Mouse (Mus musculus) liver, postnatal 0 days (tissue): ENCODE data around the gene Tut1. TPM values are rescaled to one million over a fixed set of nuclear protein-coding genes. Genes with fewer than 3 reads are reported as not detected.
A peak's percentile ranks its signal among the peaks of the same experiment; 100 is the strongest.

ENCODE experiments used
- ATAC-seq: fragments of 200-750 bp; cut with Nextera tagmentation; 2 replicates; pipeline ENCODE4 v1.8.0; 2017; ENCODE audit warnings: mild to moderate bottlenecking, moderate library complexity
- DNase-seq: peaks from one replicate; pipeline ENCODE4 v3.0.0-alpha.2; 2016
- H3K27ac ChIP-seq: fragments of 300-500 bp; sonication (generic); 2 replicates; pipeline ENCODE4 v1.5.1; 2014; ENCODE audit warnings: antibody characterized with exemption, moderate library complexity, mild to moderate bottlenecking, low read depth
- H3K27me3 ChIP-seq: fragments of 300-500 bp; sonication (generic); 2 replicates; pipeline ENCODE4 v1.6.1; 2014; ENCODE audit warnings: low read length, control low read depth, mixed read lengths; ENCODE audit not compliant: insufficient read depth
- H3K36me3 ChIP-seq: fragments of 300-500 bp; sonication (generic); replicated peaks from 2 replicates; pipeline ENCODE4 v1.6.1; 2014; ENCODE audit warnings: mild to moderate bottlenecking, control low read depth, low read length, moderate library complexity, mixed read lengths; ENCODE audit not compliant: insufficient read depth
- H3K4me1 ChIP-seq: fragments of 300-500 bp; sonication (generic); 2 replicates; pipeline ENCODE4 v1.6.1; 2014; ENCODE audit warnings: antibody characterized with exemption, mild to moderate bottlenecking, control low read depth; ENCODE audit not compliant: insufficient read depth
- H3K4me2 ChIP-seq: fragments of 300-500 bp; sonication (generic); 2 replicates; pipeline ENCODE4 v1.6.1; 2014; ENCODE audit warnings: low read depth, mild to moderate bottlenecking, low read length, moderate library complexity, mixed read lengths
- H3K4me3 ChIP-seq: fragments of 300-500 bp; sonication (generic); 2 replicates; pipeline ENCODE4 v1.5.1; 2014; ENCODE audit warnings: low read depth, low read length
- H3K9ac ChIP-seq: fragments of 300-500 bp; sonication (generic); replicated peaks from 2 replicates; pipeline ENCODE4 v1.6.1; 2014; ENCODE audit warnings: mild to moderate bottlenecking, moderate library complexity
- H3K9me3 ChIP-seq: fragments of 300-500 bp; sonication (generic); 2 replicates; pipeline ENCODE4 v1.6.1; 2016; ENCODE audit warnings: mild to moderate bottlenecking, control low read depth, low read length, mixed read lengths
- CTCF ChIP-seq: sonication (generic); IDR thresholded peaks from 2 replicates; pipeline ENCODE4 v1.5.1; 2016; ENCODE audit warnings: antibody characterized with exemption, low read depth
- EP300 ChIP-seq: IDR thresholded peaks from 2 replicates; pipeline ENCODE4 v1.6.1; 2016; ENCODE audit warnings: antibody characterized with exemption, low read depth, mild to moderate bottlenecking
- WGBS: fragments of 180-500 bp; shearing (Covaris S2); extraction: QIAGEN DNeasy Blood & Tissue Kit; methylation state at CpG from one replicate; pipeline ENCODE4 v1.1.7; 2014; ENCODE audit not compliant: insufficient replicate concordance; 5-methylcytosine and 5-hydroxymethylcytosine counted together
- polyA plus RNA-seq: library from polyadenylated mRNA; unstranded; fragments of >200 nt; fragmentation: Nextera tagmentation; extraction: Ambion mirVana; gene quantifications from 2 replicates; pipeline ENCODE4 v1.2.1, GENCODE M21; 2015

Tut1 gene
- polyA plus RNA-seq, 1 experiment from 2014 or later: 10.7 TPM

DNA sequence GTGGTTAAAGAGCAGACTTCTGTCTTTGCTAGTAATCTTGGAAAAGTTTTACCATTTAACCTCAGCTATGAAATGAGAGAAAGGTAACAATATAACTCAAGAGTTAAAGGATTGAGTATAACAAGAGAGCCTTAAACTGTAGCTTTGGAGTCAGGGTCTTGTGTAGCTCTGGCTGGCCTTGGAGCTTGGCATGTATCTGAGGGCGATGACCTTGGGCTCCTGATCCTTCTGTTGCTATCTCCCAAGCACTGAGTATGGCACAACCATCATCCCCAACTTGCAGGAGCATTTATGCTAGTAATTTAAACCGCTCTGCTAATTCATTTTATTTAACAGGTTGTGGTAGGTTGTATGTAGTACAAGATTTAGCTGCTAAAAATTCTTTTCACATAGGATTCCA lies 21.8 kb downstream of the Tut1 start:
- Histone ChIP-seq H3K36me3 (peaks cover 75% of the 10 kb centered on the region), H3K4me2 (no peak overlapping the region), H3K4me1 (no peaks in the 10 kb centered on the region; the same call in 1 of the 2 replicates), H3K27ac (no peak overlapping the region), H3K27me3 (no peaks in the 10 kb centered on the region), H3K9ac (no peak overlapping the region), H3K9me3 (no peaks in the 10 kb centered on the region), H3K4me3 (no peak overlapping the region)
- no peak for TF ChIP-seq CTCF
- ATAC-seq (no peak), DNase-seq (no peak)
- 92% methylated on average over 2 of the region's 2 CpGs for WGBS

DNA sequence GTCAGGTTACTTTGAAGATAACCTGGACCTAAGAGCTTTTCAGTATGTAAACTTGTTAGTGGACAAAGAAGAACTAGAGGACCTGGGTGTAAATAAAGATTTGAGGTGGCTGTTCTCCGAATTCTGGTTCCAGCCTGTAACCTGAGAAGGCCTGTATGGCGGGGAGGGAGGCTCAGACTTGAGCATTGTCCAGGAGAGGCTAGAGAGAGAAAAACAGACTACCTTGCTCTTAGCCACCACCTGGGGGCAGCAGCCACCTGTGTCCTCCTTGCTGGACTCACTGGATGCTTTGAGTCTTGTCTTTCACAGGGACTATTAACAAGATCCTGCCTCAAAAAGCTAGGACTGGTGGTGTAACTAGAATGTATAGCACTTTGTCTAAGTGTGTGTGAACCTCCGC lies 22.9 kb downstream of the Tut1 start:
- WGBS: 72% methylated on average over 3 of the region's 3 CpGs
- Histone ChIP-seq H3K9me3 (no peaks in the 10 kb centered on the region), H3K36me3 (peaks cover 65% of the 10 kb centered on the region), H3K4me3 (no peak overlapping the region), H3K27me3 (no peaks in the 10 kb centered on the region), H3K4me1 (peaks cover 1% of the 10 kb centered on the region; the same call in 1 of the 2 replicates), H3K27ac (no peak overlapping the region), H3K4me2 (no peak overlapping the region), H3K9ac (no peak overlapping the region)
- DNase-seq (peak; percentile 57), ATAC-seq (peak; percentile 64)
- no peak for TF ChIP-seq EP300
- TF ChIP-seq CTCF: peak; percentile 85

DNA sequence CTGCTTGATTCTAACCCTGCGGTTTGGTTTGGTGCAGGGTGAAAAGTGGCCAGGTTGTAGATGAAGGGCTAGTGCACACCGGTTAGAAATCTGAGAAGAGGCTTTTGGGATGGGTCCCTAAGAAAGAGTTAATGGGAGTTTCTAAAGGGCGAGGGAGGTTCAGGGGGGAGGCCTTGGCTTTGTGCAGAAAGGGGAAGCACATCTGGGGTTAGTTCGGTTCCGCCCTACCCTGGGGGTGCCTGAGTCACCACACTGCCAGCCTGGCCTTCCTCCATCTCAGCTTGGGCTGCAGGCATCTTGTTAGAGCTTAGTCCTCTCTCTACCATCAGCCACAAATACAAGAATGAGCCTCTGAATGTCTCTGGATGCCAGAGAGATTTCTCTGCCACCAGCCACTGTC lies 27.1 kb downstream of the Tut1 start:
- Histone ChIP-seq H3K36me3 (peaks cover 29% of the 10 kb centered on the region), H3K27ac (no peak overlapping the region), H3K27me3 (no peaks in the 10 kb centered on the region), H3K4me3 (no peak overlapping the region), H3K4me2 (no peak overlapping the region), H3K4me1 (peaks cover 31% of the 10 kb centered on the region), H3K9me3 (no peaks in the 10 kb centered on the region), H3K9ac (no peak overlapping the region)
- ATAC-seq (no peak), DNase-seq (no peak)
- TF ChIP-seq EP300 (no peak), CTCF (no peak)
- WGBS: 30% methylated on average over 5 of the region's 5 CpGs

DNA sequence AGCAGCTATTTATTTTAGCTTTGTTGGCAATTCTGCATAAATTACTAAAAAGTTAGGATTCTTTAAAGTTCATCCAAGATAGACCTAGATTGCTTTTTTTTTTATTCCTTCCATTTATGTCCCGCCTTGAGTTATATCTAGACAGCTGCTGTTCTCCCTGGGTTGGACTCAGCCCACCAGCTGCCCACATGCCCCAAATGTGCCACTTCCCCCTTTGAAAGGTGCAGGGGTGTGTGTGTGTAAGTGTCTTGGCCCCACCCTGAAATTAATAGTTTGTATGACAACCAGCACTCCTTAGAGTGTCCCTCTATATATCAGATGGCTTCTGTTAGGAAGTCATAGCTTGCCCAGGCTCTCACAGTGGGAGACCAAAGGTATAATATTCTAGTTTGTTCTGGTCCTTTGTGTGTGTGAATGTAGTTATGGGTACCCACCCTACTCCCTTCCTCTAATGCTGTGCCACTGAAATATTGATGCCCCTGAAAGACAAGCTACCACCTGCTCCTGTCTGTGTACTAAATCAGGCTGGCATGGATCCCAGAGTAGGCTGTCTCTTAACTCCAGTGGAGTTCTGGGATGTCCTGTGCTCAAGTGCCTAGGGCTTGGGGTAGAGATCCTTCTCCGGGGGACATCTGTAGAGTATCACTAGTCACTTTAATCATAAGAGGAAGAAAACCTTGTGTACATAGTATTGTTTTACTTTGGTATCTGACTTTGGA lies 28.0 kb downstream of the Tut1 start:
- 63% methylated on average over 2 of the region's 2 CpGs for WGBS
- Histone ChIP-seq H3K9me3 (no peaks in the 10 kb centered on the region), H3K4me3 (no peak overlapping the region), H3K27ac (peak overlapping the region; percentile 11; the same call in 1 of the 2 replicates), H3K36me3 (peaks cover 24% of the 10 kb centered on the region), H3K27me3 (no peaks in the 10 kb centered on the region), H3K9ac (no peak overlapping the region), H3K4me1 (peaks cover 34% of the 10 kb centered on the region), H3K4me2 (no peak overlapping the region)
- no peak for ATAC-seq
- no peak for DNase-seq
- TF ChIP-seq CTCF (no peak), EP300 (no peak)

DNA sequence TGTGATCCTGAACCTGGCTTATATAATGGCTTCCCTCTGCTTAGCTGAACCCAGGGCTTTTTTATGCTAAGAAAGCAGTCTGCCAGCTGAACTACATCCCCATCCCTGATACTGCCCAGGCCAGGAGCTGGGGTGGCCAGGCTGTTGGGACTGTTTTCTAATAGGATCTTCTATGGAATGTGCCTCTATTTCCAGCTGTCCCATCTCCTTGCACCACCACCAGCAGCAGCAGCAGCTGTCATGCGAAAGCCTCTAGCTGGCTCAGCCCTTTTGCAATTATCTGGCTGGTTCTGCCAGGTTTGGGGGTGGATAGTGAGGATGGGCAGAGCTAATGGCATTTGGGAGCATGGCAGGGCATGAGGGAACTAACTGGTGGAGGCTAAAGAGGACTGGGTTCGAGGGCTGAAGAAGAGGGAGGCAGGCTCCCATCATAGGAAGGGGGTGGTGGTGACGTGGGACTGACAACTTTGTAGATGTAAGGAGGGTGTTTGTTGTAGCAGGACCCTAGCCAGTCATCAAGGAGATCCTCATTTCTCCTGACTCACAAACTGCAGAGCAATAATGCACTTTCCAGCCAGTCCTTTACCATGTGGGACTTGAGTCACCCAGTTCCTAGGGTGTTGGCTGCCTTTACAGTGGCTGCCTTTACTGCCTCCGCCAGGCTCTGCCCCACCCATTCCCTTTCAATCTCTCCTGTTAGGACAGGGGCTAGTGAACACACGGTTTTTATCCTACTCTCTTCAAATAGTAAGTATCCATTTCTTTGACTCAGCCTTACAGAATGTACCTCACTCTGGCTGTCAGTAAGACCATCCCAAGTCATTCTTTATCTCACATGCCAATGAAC lies 28.9 kb downstream of the Tut1 start:
- H3K4me1 ChIP-seq: peaks cover 34% of the 10 kb centered on the region
- H3K9ac ChIP-seq: no peak overlapping the region
- no peak overlapping the region for H3K4me2 ChIP-seq
- peak overlapping the region; percentile 52; the same call in 1 of the 2 replicates for H3K27ac ChIP-seq
- TF ChIP-seq CTCF (no peak), EP300 (no peak)
- peaks cover 18% of the 10 kb centered on the region for H3K36me3 ChIP-seq
- ATAC-seq: peak; percentile 15; the same call in 1 of the 2 replicates
- DNase-seq: no peak
- H3K9me3 ChIP-seq: no peaks in the 10 kb centered on the region
- H3K27me3 ChIP-seq: no peaks in the 10 kb centered on the region
- H3K4me3 ChIP-seq: no peak overlapping the region
- WGBS: 41% methylated on average over 5 of the region's 5 CpGs

DNA sequence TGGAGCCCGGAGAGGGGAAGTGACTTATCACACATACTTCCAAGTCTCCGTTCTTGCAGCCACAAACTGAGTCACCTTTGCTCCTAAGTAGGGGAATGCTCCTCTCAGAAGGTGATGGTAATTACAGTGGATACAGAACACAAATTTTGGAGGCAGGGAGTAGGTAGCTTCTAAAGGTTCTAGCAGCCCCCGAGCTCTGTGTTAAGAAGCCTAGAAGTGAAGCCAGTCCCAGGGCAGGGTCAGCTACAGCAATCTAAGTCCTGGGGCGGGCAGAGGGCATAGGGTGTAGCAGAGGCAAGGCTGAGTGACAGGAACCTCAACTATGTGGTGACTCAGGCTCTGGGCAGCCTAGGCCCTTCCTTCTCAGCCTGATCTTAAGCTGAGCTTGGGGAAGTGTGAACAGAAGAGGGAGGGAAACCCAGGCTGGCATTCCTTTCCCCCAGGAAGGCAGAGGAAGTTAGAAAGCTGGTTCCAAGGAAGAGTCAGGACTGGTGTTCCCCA lies 29.6 kb downstream of the Tut1 start:
- no peak overlapping the region for H3K4me2 ChIP-seq
- no peaks in the 10 kb centered on the region for H3K27me3 ChIP-seq
- no peak for DNase-seq
- WGBS: 23% methylated on average over 4 of the region's 4 CpGs
- no peak overlapping the region for H3K4me3 ChIP-seq
- H3K9me3 ChIP-seq: no peaks in the 10 kb centered on the region
- peak overlapping the region; percentile 52; the same call in 1 of the 2 replicates for H3K27ac ChIP-seq
- ATAC-seq: peak; percentile 63
- peaks cover 40% of the 10 kb centered on the region for H3K4me1 ChIP-seq
- no peak for TF ChIP-seq CTCF
- no peak for TF ChIP-seq EP300
- peak overlapping the region; percentile 9; the same call in 1 of the 2 replicates for H3K9ac ChIP-seq
- peaks cover 13% of the 10 kb centered on the region for H3K36me3 ChIP-seq
